Mouse (Mus musculus): ENCODE measurements around the gene Spef1.
A peak's percentile ranks its signal among the peaks of the same experiment; 100 is the strongest.

Gene Spef1

GRCm38 (mm10) chr2:131174700-131175099, 12.4 kb downstream of the Spef1 start:
- DNase-seq (ENCODE audit: low read depth, low spot score), result peak; percentile 95

GRCm38 (mm10) chr2:131172322-131172721, 14.8 kb downstream of the Spef1 start:
- no peak for DNase-seq (ENCODE audit: low read depth, low spot score)

- DNase-seq (ENCODE audit: low read depth, low spot score), result peak; percentile 58
These were observed 15.5 kb downstream of the Spef1 start for GRCm38 (mm10) chr2:131171401-131172104.

- DNase-seq (ENCODE audit: low read depth, low spot score), result no peak
These were observed 16.1 kb downstream of the Spef1 start for GRCm38 (mm10) chr2:131170936-131171335.

GRCm38 (mm10) chr2:131168914-131169313, 18.2 kb downstream of the Spef1 start:
- DNase-seq (ENCODE audit: low read depth, low spot score), result no peak

- DNase-seq (ENCODE audit: low read depth, low spot score), result no peak
These were observed 19.1 kb downstream of the Spef1 start for GRCm38 (mm10) chr2:131167984-131168383.

- no peak for DNase-seq (ENCODE audit: low read depth, low spot score)
These were observed 20.9 kb downstream of the Spef1 start for GRCm38 (mm10) chr2:131166172-131166571.

GRCm38 (mm10) chr2:131163924-131164323, 23.2 kb downstream of the Spef1 start:
- no peak for DNase-seq (ENCODE audit: low read depth, low spot score)

- peak; percentile 57 for DNase-seq (ENCODE audit: low read depth, low spot score)
These were observed 26.4 kb downstream of the Spef1 start for GRCm38 (mm10) chr2:131160671-131161111.

GRCm38 (mm10) chr2:131159938-131160581, 27.0 kb downstream of the Spef1 start, which contains the start of gene 1700037H04Rik:
Gene 1700037H04Rik, minus strand, starts transcription at chr2:131160081.
- DNase-seq (ENCODE audit: low read depth, low spot score), result peak; percentile 100

GRCm38 (mm10) chr2:131159491-131159910, 27.6 kb downstream of the Spef1 start:
- no peak for DNase-seq (ENCODE audit: low read depth, low spot score)

- DNase-seq (ENCODE audit: low read depth, low spot score), result no peak
These were observed 30.1 kb downstream of the Spef1 start for GRCm38 (mm10) chr2:131156987-131157386.

- DNase-seq (ENCODE audit: low read depth, low spot score), result no peak
These were observed 33.0 kb downstream of the Spef1 start for GRCm38 (mm10) chr2:131154036-131154435.

GRCm38 (mm10) chr2:131152166-131152730, 34.8 kb downstream of the Spef1 start:
- DNase-seq (ENCODE audit: low read depth, low spot score), result no peak

- DNase-seq (ENCODE audit: low read depth, low spot score), result no peak
These were observed 37.9 kb downstream of the Spef1 start for GRCm38 (mm10) chr2:131149254-131149578.

- DNase-seq (ENCODE audit: low read depth, low spot score), result no peak
These were observed 38.5 kb downstream of the Spef1 start for GRCm38 (mm10) chr2:131148353-131149253.

- no peak for DNase-seq (ENCODE audit: low read depth, low spot score)
These were observed 40.1 kb downstream of the Spef1 start for GRCm38 (mm10) chr2:131147043-131147365.

- DNase-seq (ENCODE audit: low read depth, low spot score), result peak; percentile 60
These were observed 40.7 kb downstream of the Spef1 start for GRCm38 (mm10) chr2:131146193-131147042.

GRCm38 (mm10) chr2:131145536-131145935, 41.5 kb downstream of the Spef1 start:
- no peak for DNase-seq (ENCODE audit: low read depth, low spot score)

GRCm38 (mm10) chr2:131145121-131145520, 42.0 kb downstream of the Spef1 start:
- no peak for DNase-seq (ENCODE audit: low read depth, low spot score)
